Mouse (Mus musculus): ENCODE data around the gene B3gntl1. TPM values are rescaled to one million over a fixed set of nuclear protein-coding genes. Genes with fewer than 3 reads are reported as not detected.

Gene B3gntl1
- polyA plus RNA-seq (2012; rRNA removed), result 14.7 and 17.7 TPM in 2 replicates

DNA sequence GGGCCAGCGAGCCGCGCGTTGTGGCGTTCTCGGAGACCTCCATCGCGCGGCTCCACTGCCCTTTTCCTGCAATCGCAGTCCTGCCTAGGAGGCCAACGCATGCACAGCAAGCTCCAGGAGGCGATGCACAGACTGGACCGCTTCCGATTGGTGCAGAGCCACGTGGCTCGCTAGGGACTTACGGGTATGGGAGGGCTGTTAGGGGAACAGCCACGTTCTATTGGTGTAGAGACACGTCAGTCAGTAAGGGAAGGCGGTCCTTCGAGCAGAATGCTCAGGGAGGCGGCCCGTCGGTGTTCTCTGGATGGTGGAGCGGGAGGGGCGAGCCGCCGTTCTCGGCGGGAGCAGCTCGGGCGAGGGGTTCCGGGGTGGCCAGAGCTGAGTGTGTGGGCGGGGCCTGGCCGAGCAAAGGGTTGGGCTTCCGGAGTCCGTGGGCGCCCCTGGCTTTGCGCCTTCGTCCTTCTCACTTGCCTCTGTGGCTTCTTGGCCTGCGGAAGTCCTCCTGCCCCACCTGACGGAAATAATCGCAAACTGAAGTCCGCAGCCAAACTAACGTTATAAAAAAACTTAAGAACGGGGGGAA, at the start of gene B3gntl1:
Gene B3gntl1 (minus strand): TSS at position 164 of the 583 bp plus-strand sequence.

DNA sequence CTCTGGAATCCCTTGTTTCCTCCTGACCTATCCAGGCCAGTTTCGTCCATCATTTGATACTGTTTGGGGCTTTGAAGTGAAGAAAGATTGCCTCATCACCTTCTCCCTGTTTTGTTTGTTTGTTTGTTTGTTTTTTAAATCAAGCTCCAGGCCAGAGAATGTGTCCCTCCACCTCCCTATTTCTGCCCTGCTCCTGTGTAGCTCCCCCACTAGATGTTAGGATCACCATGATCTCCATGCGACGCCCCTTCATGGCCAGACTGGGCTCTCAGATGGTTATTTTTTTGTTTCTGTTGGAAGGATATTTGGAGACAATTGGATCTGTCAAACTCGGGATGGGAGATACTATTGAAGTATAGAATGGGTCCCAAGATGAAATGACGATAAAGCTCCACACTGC, 28.3 kb upstream of the B3gntl1 start, which contains the start of gene Metrnl:
Gene Metrnl (plus strand): TSS at position 301 of the 400 bp plus-strand sequence.

Other genes with a start within 250 kb of the B3gntl1 start
- 2.0 and 3.8 TPM in 2 replicates for gene Fn3k, start 238.2 kb downstream of the B3gntl1 start, polyA plus RNA-seq (2012; rRNA removed)
- 91.7 and 110 TPM in 2 replicates for gene Tbcd, start 221.2 kb downstream of the B3gntl1 start, polyA plus RNA-seq (2012; rRNA removed)
- gene Zfp750, start 153.8 kb downstream of the B3gntl1 start, polyA plus RNA-seq (2012; rRNA removed), result 0.97 and 1.7 TPM in 2 replicates
- 203 and 223 TPM in 2 replicates for gene Metrnl, start 28.4 kb upstream of the B3gntl1 start, polyA plus RNA-seq (2012; rRNA removed)
- gene Ptchd3, start 157.1 kb upstream of the B3gntl1 start, polyA plus RNA-seq (2012; rRNA removed), result not detected in 2 replicates